Mouse (Mus musculus) small intestine, adult 2 months (tissue): ENCODE data around the gene Cfdp1. TPM values are rescaled to one million over a fixed set of nuclear protein-coding genes. Genes with fewer than 3 reads are reported as not detected.
A peak's percentile ranks its signal among the peaks of the same experiment; 100 is the strongest.

ENCODE experiments used
- H3K27ac ChIP-seq: fragments of 200-500 bp; 2 replicates; pipeline ENCODE4 v1.5.1; 2012; ENCODE audit warnings: low read depth, low read length, control low read depth, inconsistent platforms; ENCODE audit not compliant: insufficient read depth
- H3K27me3 ChIP-seq: fragments of 200-500 bp; 2 replicates; pipeline ENCODE4 v1.6.1; 2012; ENCODE audit warnings: mild to moderate bottlenecking, moderate library complexity, low read length, inconsistent platforms; ENCODE audit not compliant: control insufficient read depth, insufficient read depth
- H3K36me3 ChIP-seq: fragments of 200-500 bp; 2 replicates; pipeline ENCODE4 v1.6.1; 2012; ENCODE audit warnings: mild to moderate bottlenecking, low read length, control low read depth, inconsistent platforms; ENCODE audit not compliant: control insufficient read depth, insufficient read depth
- H3K4me1 ChIP-seq: fragments of 200-500 bp; 2 replicates; pipeline ENCODE4 v1.6.1; 2012; ENCODE audit warnings: low read length, inconsistent platforms, mixed read lengths; ENCODE audit not compliant: control insufficient read depth, insufficient read depth, insufficient read length
- H3K4me3 ChIP-seq: fragments of 200-500 bp; 2 replicates; pipeline ENCODE4 v1.5.1; 2012; ENCODE audit warnings: low read depth, mild to moderate bottlenecking, control low read depth, inconsistent platforms, low read length, moderate library complexity
- CTCF ChIP-seq: fragments of 200-500 bp; IDR thresholded peaks from 2 replicates; pipeline ENCODE4 v1.5.1; 2012; ENCODE audit warnings: low read depth, mild to moderate bottlenecking, control low read depth, inconsistent platforms, low read length, moderate library complexity, mixed read lengths; ENCODE audit not compliant: insufficient replicate concordance, insufficient read length; ENCODE audit errors: extremely low read depth
- POLR2A ChIP-seq: fragments of 200-500 bp; IDR thresholded peaks from 2 replicates; pipeline ENCODE4 v1.6.1; 2012; ENCODE audit warnings: low read depth, mild to moderate bottlenecking, control low read depth, inconsistent platforms, low read length, moderate library complexity
- WGBS: fragments of 180-500 bp; shearing (Covaris S2); methylation state at CpG from one replicate; pipeline ENCODE4 v1.1.7; 2018; 5-methylcytosine and 5-hydroxymethylcytosine counted together
- polyA plus RNA-seq: library from polyadenylated mRNA; depleted of rRNA; stranded (reverse); fragments of >200 nt; gene quantifications from 2 replicates; pipeline ENCODE4 v1.2.3, GENCODE M21; 2012

The Cfdp1 gene
- polyA plus RNA-seq, 1 experiment, result 0.25 TPM

GRCm38 (mm10) chr8:111745591-111746418 lies 108.3 kb downstream of the Cfdp1 start:
- WGBS, result 9% methylated on average over 23 of the region's 23 CpGs
- Histone ChIP-seq H3K4me1 (peaks cover 41% of the 10 kb centered on the region), H3K27ac (peak overlapping the region; percentile 93), H3K36me3 (no peaks in the 10 kb centered on the region), H3K27me3 (no peaks in the 10 kb centered on the region), H3K4me3 (peak overlapping the region; percentile 36)
- TF ChIP-seq POLR2A, result no peak; the same call in 1 of the 2 replicates
- peak; percentile 21; the same call in 1 of the 2 replicates for TF ChIP-seq CTCF

GRCm38 (mm10) chr8:111745086-111745485 lies 109.0 kb downstream of the Cfdp1 start:
- TF ChIP-seq CTCF (no peak), POLR2A (no peak)
- Histone ChIP-seq H3K36me3 (no peaks in the 10 kb centered on the region), H3K4me3 (no peak overlapping the region), H3K27me3 (no peaks in the 10 kb centered on the region), H3K4me1 (peaks cover 48% of the 10 kb centered on the region), H3K27ac (peak overlapping the region; percentile 65; the same call in 1 of the 2 replicates)
- WGBS, result 65% methylated on average over 5 of the region's 5 CpGs

GRCm38 (mm10) chr8:111743792-111744696 lies 110.0 kb downstream of the Cfdp1 start, which contains the start of gene Bcar1:
Gene Bcar1, minus strand, starts transcription at chr8:111743809.
- Histone ChIP-seq H3K36me3 (no peaks in the 10 kb centered on the region), H3K27ac (peak within 1 kb of the TSS; percentile 86), H3K27me3 (no peaks in the 10 kb centered on the region), H3K4me1 (peaks cover 58% of the 10 kb centered on the region), H3K4me3 (peak within 1 kb of the TSS; percentile 85)
- TF ChIP-seq POLR2A (0 out of 2 replicates have a peak, but pooled peaks have one; percentile 23), CTCF (no peak)
- 6% methylated on average over 40 of the region's 40 CpGs for WGBS

- peak overlapping the region; percentile 86 for H3K27ac ChIP-seq
- peaks cover 59% of the 10 kb centered on the region for H3K4me1 ChIP-seq
- TF ChIP-seq CTCF (no peak), POLR2A (no peak)
- WGBS, result 2% methylated on average over 38 of the region's 44 CpGs
- H3K4me3 ChIP-seq, result peak overlapping the region; percentile 85
- H3K27me3 ChIP-seq, result no peaks in the 10 kb centered on the region
- H3K36me3 ChIP-seq, result no peaks in the 10 kb centered on the region
Measured at GRCm38 (mm10) chr8:111743101-111743791, 110.8 kb downstream of the Cfdp1 start.

GRCm38 (mm10) chr8:111742261-111743037 lies 111.6 kb downstream of the Cfdp1 start:
- 38% methylated on average over 11 of the region's 11 CpGs for WGBS
- Histone ChIP-seq H3K36me3 (no peaks in the 10 kb centered on the region), H3K4me3 (peak overlapping the region; percentile 85), H3K27ac (peak overlapping the region; percentile 86), H3K4me1 (peaks cover 59% of the 10 kb centered on the region), H3K27me3 (no peaks in the 10 kb centered on the region)
- TF ChIP-seq POLR2A (no peak; the same call in 1 of the 2 replicates), CTCF (no peak)

- TF ChIP-seq POLR2A, result no peak
- no peak for TF ChIP-seq CTCF
- WGBS, result 56% methylated on average over 6 of the region's 6 CpGs
- Histone ChIP-seq H3K36me3 (no peaks in the 10 kb centered on the region), H3K27me3 (no peaks in the 10 kb centered on the region), H3K27ac (peak overlapping the region; percentile 80), H3K4me1 (peaks cover 55% of the 10 kb centered on the region), H3K4me3 (no peak overlapping the region; the same call in 1 of the 2 replicates)
Measured at GRCm38 (mm10) chr8:111741556-111741955, 112.5 kb downstream of the Cfdp1 start.
